Mouse (Mus musculus) midbrain, embryonic 11.5 days (tissue): Measurements from ENCODE around the gene Dcbld2. TPM values are rescaled to one million over a fixed set of nuclear protein-coding genes. Genes with fewer than 3 reads are reported as not detected.

Source experiments
- ATAC-seq: fragments of 200-750 bp; cut with Nextera tagmentation; 2 replicates; pipeline ENCODE4 v1.8.0; 2017; ENCODE audit warnings: moderate TSS enrichment, moderate library complexity; ENCODE audit not compliant: low FRiP score
- DNase-seq: peaks from one replicate; pipeline ENCODE4 v3.0.0; 2015; ENCODE audit warnings: low spot score; ENCODE audit errors: missing footprints
- H3K27ac ChIP-seq: fragments of 300-500 bp; sonication (generic); 2 replicates; pipeline ENCODE4 v1.5.1; 2014; ENCODE audit warnings: low read depth, low read length
- H3K27me3 ChIP-seq: fragments of 300-500 bp; sonication (generic); 2 replicates; pipeline ENCODE4 v1.6.1; 2014; ENCODE audit warnings: mild to moderate bottlenecking, low read length, moderate library complexity, mixed read lengths; ENCODE audit not compliant: control insufficient read depth, insufficient read depth
- H3K36me3 ChIP-seq: fragments of 300-500 bp; sonication (generic); 2 replicates; pipeline ENCODE4 v1.6.1; 2014; ENCODE audit warnings: mild to moderate bottlenecking, low read length, moderate library complexity, mixed read lengths; ENCODE audit not compliant: control insufficient read depth, insufficient read depth
- H3K4me1 ChIP-seq: fragments of 300-500 bp; sonication (generic); 2 replicates; pipeline ENCODE4 v1.6.1; 2014; ENCODE audit warnings: low read length; ENCODE audit not compliant: control insufficient read depth, insufficient read depth
- H3K4me2 ChIP-seq: fragments of 300-500 bp; sonication (generic); 2 replicates; pipeline ENCODE4 v1.6.1; 2014; ENCODE audit warnings: mild to moderate bottlenecking, moderate library complexity
- H3K4me3 ChIP-seq: fragments of 300-500 bp; sonication (generic); 2 replicates; pipeline ENCODE4 v1.5.1; 2014; ENCODE audit warnings: low read depth, low read length
- H3K9ac ChIP-seq: fragments of 300-500 bp; sonication (generic); 2 replicates; pipeline ENCODE4 v1.6.1; 2014; ENCODE audit warnings: low read length
- H3K9me3 ChIP-seq: fragments of 300-500 bp; sonication (generic); 2 replicates; pipeline ENCODE4 v1.6.1; 2016; ENCODE audit warnings: low read length; ENCODE audit not compliant: control insufficient read depth
- WGBS: fragments of 180-500 bp; shearing (Covaris S2); extraction: QIAGEN DNeasy Blood & Tissue Kit; methylation state at CpG from one replicate; pipeline ENCODE4 v1.1.7; 2014; 5-methylcytosine and 5-hydroxymethylcytosine counted together
- polyA plus RNA-seq: library from polyadenylated mRNA; unstranded; fragments of >200 nt; fragmentation: Nextera tagmentation; extraction: Ambion mirVana; gene quantifications from 2 replicates; pipeline ENCODE4 v1.2.1, GENCODE M21; 2014

Dcbld2 gene
- polyA plus RNA-seq, 1 experiment from 2014 or later: 11.5 TPM

- H3K36me3 ChIP-seq: no peaks in the 10 kb centered on the region
- H3K27me3 ChIP-seq: no peaks in the 10 kb centered on the region
- ATAC-seq (no peak), DNase-seq (no peak)
- H3K9me3 ChIP-seq: no peaks in the 10 kb centered on the region
- H3K27ac ChIP-seq: no peak overlapping the region
- no peak overlapping the region for H3K4me2 ChIP-seq
- no peak overlapping the region for H3K4me3 ChIP-seq
- peaks cover 7% of the 10 kb centered on the region for H3K4me1 ChIP-seq
- H3K9ac ChIP-seq: no peak overlapping the region
These were observed 88.5 kb downstream of the Dcbld2 start for GRCm38 (mm10) chr16:58496791-58497190.

DNA sequence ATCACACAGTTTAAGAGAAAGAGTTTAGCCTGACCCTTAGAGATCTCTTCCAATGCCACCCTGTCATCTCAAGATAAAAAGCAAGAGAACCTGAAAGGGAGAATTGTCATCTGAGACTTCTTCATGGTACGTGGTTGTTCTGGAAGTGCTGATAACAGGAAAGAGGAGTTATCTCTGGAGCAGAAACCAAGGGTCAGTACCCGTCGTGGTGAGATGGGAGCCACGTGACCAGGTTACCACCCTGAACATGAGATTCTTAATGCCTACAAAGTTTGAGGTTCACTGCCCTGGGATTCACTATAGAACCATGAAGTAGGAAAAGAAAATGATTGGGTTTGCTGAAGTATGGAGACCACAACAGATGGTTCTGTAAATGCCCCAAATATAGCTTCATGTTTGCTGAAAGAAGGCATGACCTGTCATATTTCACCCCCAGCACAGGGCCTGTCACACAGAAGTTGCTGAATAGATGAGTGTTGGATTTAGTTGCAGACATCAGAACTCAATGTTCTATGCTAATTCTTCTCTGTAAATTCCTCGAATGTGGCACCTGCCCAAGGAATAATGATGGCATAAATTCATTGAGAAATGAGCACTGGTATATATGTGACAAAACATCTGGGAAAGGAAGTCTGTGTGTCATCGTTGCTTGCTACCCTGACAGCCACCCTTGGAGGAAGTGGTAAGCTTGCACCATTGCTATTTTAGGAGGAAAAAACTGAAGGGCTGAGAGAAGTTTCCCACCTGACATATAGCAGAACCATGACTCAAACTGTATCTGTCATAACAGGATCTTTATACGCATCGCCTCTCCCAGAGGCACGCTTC, 89.9 kb downstream of the Dcbld2 start:
- H3K36me3 ChIP-seq: no peaks in the 10 kb centered on the region
- H3K4me2 ChIP-seq: no peak overlapping the region
- H3K27ac ChIP-seq: no peak overlapping the region; the same call in 1 of the 2 replicates
- ATAC-seq: no peak
- H3K4me3 ChIP-seq: no peak overlapping the region
- WGBS: 78% methylated on average over 9 of the region's 9 CpGs
- no peak overlapping the region for H3K9ac ChIP-seq
- no peaks in the 10 kb centered on the region for H3K27me3 ChIP-seq
- H3K9me3 ChIP-seq: no peaks in the 10 kb centered on the region
- H3K4me1 ChIP-seq: peaks cover 9% of the 10 kb centered on the region
- no peak for DNase-seq

GRCm38 (mm10) chr16:58499172-58499584, 90.9 kb downstream of the Dcbld2 start:
- no peaks in the 10 kb centered on the region for H3K9me3 ChIP-seq
- no peak overlapping the region for H3K4me3 ChIP-seq
- no peaks in the 10 kb centered on the region for H3K36me3 ChIP-seq
- peaks cover 9% of the 10 kb centered on the region for H3K4me1 ChIP-seq
- 35% methylated on average over 1 of the region's 1 CpGs for WGBS
- H3K27ac ChIP-seq: peak overlapping the region; percentile 35; the same call in 1 of the 2 replicates
- H3K9ac ChIP-seq: no peak overlapping the region
- ATAC-seq (peak; percentile 67), DNase-seq (no peak)
- no peak overlapping the region for H3K4me2 ChIP-seq
- no peaks in the 10 kb centered on the region for H3K27me3 ChIP-seq

DNA sequence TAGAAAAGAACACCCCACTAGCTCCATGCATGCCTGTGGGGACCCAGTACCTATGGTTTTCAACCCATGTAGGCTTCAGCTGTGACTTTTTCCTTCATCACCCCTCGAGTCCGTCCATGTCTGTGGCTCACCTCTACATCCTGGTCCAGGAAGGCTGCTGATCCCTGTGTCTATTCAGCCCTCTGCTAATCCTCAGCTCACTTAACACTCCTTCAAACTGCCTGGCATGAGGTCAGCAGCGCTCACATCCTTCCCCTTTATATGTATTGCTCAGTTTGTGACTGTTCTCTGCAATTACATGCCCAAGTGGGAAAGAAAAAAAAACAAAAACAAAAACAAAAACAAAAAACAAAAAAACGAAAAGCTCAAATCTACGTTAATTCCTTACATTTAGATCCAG, 91.4 kb downstream of the Dcbld2 start:
- ATAC-seq (peak; percentile 31; the same call in 1 of the 2 replicates), DNase-seq (no peak)
- WGBS: 39% methylated on average over 5 of the region's 5 CpGs
- Histone ChIP-seq H3K9ac (no peak overlapping the region), H3K9me3 (no peaks in the 10 kb centered on the region), H3K4me1 (peaks cover 9% of the 10 kb centered on the region), H3K4me2 (no peak overlapping the region), H3K4me3 (no peak overlapping the region), H3K36me3 (no peaks in the 10 kb centered on the region), H3K27me3 (no peaks in the 10 kb centered on the region), H3K27ac (peak overlapping the region; percentile 35; the same call in 1 of the 2 replicates)

DNA sequence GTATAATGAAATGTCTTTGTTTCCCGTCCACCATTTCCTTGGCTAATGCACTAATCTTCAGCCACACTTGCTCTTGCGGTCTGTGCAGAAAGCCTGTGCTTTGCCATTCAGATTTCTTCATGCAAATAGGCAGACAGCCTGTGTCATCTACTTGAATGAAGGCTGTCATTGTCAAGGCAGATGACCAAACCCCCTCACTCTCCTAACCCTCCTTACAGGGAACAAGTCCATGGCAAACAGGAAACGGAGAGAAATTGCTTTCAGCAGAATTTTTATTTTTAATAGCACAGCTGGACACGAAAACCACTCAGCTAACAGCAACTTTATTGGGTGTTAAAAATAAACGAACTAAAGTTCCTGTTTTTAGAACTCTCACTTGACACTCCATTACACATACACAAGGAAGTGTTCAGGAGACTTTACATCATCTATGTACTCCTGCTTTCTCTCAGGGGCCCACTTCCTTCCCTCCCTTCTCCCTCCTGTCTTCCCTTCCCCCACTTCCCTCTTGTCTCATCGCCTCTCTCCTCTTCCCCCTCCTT, 93.6 kb downstream of the Dcbld2 start:
- Histone ChIP-seq H3K27ac (no peak overlapping the region), H3K27me3 (no peaks in the 10 kb centered on the region), H3K36me3 (no peaks in the 10 kb centered on the region), H3K9ac (no peak overlapping the region), H3K4me2 (no peak overlapping the region), H3K4me3 (no peak overlapping the region), H3K9me3 (no peaks in the 10 kb centered on the region), H3K4me1 (peaks cover 9% of the 10 kb centered on the region)
- 39% methylated on average over 6 of the region's 6 CpGs for WGBS
- DNase-seq (no peak), ATAC-seq (peak; percentile 57; the same call in 1 of the 2 replicates)

GRCm38 (mm10) chr16:58502566-58502965, 94.3 kb downstream of the Dcbld2 start:
- no peak for ATAC-seq
- H3K4me3 ChIP-seq: no peak overlapping the region
- DNase-seq: no peak
- H3K9ac ChIP-seq: no peak overlapping the region
- WGBS: 83% methylated on average over 6 of the region's 6 CpGs
- H3K27me3 ChIP-seq: no peaks in the 10 kb centered on the region
- peaks cover 9% of the 10 kb centered on the region for H3K4me1 ChIP-seq
- no peaks in the 10 kb centered on the region for H3K36me3 ChIP-seq
- no peak overlapping the region for H3K4me2 ChIP-seq
- no peak overlapping the region for H3K27ac ChIP-seq
- no peaks in the 10 kb centered on the region for H3K9me3 ChIP-seq

- H3K9me3 ChIP-seq: no peaks in the 10 kb centered on the region
- DNase-seq (no peak), ATAC-seq (no peak)
- peaks cover 4% of the 10 kb centered on the region for H3K4me1 ChIP-seq
- no peak overlapping the region for H3K9ac ChIP-seq
- no peak overlapping the region for H3K27ac ChIP-seq
- no peaks in the 10 kb centered on the region for H3K27me3 ChIP-seq
- H3K36me3 ChIP-seq: no peaks in the 10 kb centered on the region
- H3K4me3 ChIP-seq: no peak overlapping the region
- no peak overlapping the region for H3K4me2 ChIP-seq
These were observed 96.7 kb downstream of the Dcbld2 start for GRCm38 (mm10) chr16:58504945-58505344.

DNA sequence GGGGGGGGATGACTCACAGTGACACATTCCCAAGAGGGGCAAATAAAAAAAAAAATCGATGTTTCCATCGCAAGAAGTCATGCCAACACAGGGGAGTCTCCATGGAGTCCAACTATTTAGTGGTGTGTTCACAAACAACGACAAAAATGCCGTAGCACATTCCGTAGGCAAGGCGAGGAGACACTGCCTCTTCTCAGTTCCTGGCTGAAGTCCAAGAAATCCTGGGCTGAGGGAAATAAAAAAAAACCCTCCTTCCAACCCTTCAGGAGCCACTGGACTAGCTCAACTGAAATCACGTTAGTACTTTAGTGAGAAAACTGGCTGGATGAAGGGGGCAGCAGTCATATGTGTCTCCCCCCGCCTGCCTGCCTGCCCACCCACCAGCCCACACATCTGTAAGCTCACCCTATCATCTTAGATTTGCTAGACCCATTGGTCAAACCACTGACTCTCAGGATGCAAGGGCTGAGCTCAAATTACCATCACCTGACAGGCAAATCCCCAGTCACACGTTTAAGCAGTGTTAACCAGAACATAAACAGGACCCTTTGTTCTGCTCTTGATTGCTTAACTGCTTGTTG, 104.0 kb downstream of the Dcbld2 start:
- 53% methylated on average over 9 of the region's 9 CpGs for WGBS
- Histone ChIP-seq H3K4me1 (peaks cover 9% of the 10 kb centered on the region; the same call in 1 of the 2 replicates), H3K36me3 (no peaks in the 10 kb centered on the region), H3K9me3 (no peaks in the 10 kb centered on the region), H3K27me3 (no peaks in the 10 kb centered on the region), H3K4me2 (no peak overlapping the region), H3K9ac (no peak overlapping the region), H3K27ac (no peak overlapping the region), H3K4me3 (no peak overlapping the region)
- ATAC-seq (peak; percentile 30; the same call in 1 of the 2 replicates), DNase-seq (no peak)

DNA sequence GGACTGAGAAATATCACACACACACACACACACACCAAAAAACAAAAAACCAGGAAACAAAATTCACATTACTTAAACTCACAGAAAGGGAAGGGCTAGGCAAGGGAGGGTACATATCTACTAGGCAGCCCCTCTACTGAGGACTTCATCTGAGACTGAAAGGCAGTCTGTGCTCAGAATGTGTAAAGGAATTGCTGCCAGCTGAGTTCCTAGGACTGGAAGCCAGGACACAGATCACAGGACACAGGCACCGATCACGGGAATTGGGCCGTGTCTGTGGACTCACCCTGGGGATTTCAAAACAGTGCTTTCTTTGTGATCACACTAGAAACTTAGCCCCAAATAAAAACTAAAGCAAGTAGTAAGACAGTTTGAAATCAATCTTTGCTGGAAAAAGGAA, 104.6 kb downstream of the Dcbld2 start:
- no peak overlapping the region for H3K4me3 ChIP-seq
- DNase-seq: no peak

More for the DNA sequence above, 104.6 kb downstream of the Dcbld2 start:
- no peak overlapping the region for H3K27ac ChIP-seq
- WGBS: 28% methylated on average over 3 of the region's 3 CpGs
- H3K9ac ChIP-seq: peak overlapping the region; percentile 9; the same call in 1 of the 2 replicates
- no peak overlapping the region for H3K4me2 ChIP-seq
- peaks cover 9% of the 10 kb centered on the region; the same call in 1 of the 2 replicates for H3K4me1 ChIP-seq
- no peaks in the 10 kb centered on the region for H3K36me3 ChIP-seq
- H3K27me3 ChIP-seq: no peaks in the 10 kb centered on the region
- ATAC-seq: peak; percentile 45; the same call in 1 of the 2 replicates
- no peaks in the 10 kb centered on the region for H3K9me3 ChIP-seq
